Mouse (Mus musculus): ENCODE measurements at regions not wholly inside any gene's neighbourhood (a gene's known extent, or its start where the extent isn't known, plus 50 kb on each side); places are given as distances from the start of the nearest gene placed in this dataset.
A peak's percentile ranks its signal among the peaks of the same experiment; 100 is the strongest.

- Histone ChIP-seq H3K36me3 (ENCODE audit: insufficient read depth, low read length) (no peaks in the 10 kb centered on the region), H3K4me3 (replicated peaks; ENCODE audit: low read length) (no peak overlapping the region), H3K27me3 (ENCODE audit: insufficient read depth, low read length) (no peaks in the 10 kb centered on the region), H3K4me1 (replicated peaks; ENCODE audit: low read depth, low read length) (peaks cover 5% of the 10 kb centered on the region; the same call in 1 of the 2 replicates), H3K9me3 (ENCODE audit: low read length) (no peaks in the 10 kb centered on the region)
- no peak for TF ChIP-seq POU5F1 (IDR thresholded peaks at IDR 0.05; ENCODE audit: borderline replicate concordance, low read length)
- TF ChIP-seq NANOG (IDR thresholded peaks at IDR 0.05; ENCODE audit: borderline replicate concordance, low read length) = no peak
- TF ChIP-seq CTCF (conservative IDR thresholded peaks at IDR 0.05; ENCODE audit: low read length) = no peak
Observed at GRCm38 (mm10) chr9:77845664-77846290, 71.4 kb upstream of the Elovl5 start.

- H3K9me3 ChIP-seq (ENCODE audit: low read length) = no peaks in the 10 kb centered on the region
- peaks cover 5% of the 10 kb centered on the region; the same call in 1 of the 2 replicates for H3K4me1 ChIP-seq (replicated peaks; ENCODE audit: low read depth, low read length)
- no peaks in the 10 kb centered on the region for H3K36me3 ChIP-seq (ENCODE audit: insufficient read depth, low read length)
- no peaks in the 10 kb centered on the region for H3K27me3 ChIP-seq (ENCODE audit: insufficient read depth, low read length)
- no peak for TF ChIP-seq CTCF (conservative IDR thresholded peaks at IDR 0.05; ENCODE audit: low read length)
- TF ChIP-seq POU5F1 (IDR thresholded peaks at IDR 0.05; ENCODE audit: borderline replicate concordance, low read length) = no peak
- no peak for TF ChIP-seq NANOG (IDR thresholded peaks at IDR 0.05; ENCODE audit: borderline replicate concordance, low read length)
- no peak overlapping the region for H3K4me3 ChIP-seq (replicated peaks; ENCODE audit: low read length)
Observed at GRCm38 (mm10) chr9:77848580-77848979, 68.6 kb upstream of the Elovl5 start.

DNA sequence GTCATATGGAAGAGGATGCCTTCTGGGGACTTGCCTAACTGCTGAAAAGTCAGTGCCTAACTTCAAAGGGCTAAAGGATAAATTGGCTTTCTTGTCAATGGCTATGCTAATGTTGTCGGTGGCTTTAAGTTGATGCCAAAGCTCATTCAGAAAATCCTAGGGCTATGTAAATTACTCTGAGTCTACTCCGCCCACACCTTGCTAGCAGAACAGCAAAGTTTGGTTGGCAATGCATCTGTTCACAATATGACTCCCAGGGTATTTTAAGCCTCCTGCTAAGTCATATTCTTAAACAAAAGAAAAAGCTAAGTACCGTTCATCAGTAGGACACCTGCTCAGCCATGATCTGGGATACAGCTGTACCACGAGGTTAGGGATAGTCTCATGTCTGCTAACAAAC lies 67.8 kb upstream of the Elovl5 start:
- no peaks in the 10 kb centered on the region for H3K9me3 ChIP-seq (ENCODE audit: low read length)
- TF ChIP-seq POU5F1 (IDR thresholded peaks at IDR 0.05; ENCODE audit: borderline replicate concordance, low read length) (no peak), NANOG (IDR thresholded peaks at IDR 0.05; ENCODE audit: borderline replicate concordance, low read length) (no peak), CTCF (conservative IDR thresholded peaks at IDR 0.05; ENCODE audit: low read length) (no peak)

GRCm38 (mm10) chr9:77851336-77851735 lies 65.8 kb upstream of the Elovl5 start:
- H3K4me3 ChIP-seq (replicated peaks; ENCODE audit: low read length) = no peak overlapping the region
- TF ChIP-seq POU5F1 (IDR thresholded peaks at IDR 0.05; ENCODE audit: borderline replicate concordance, low read length) = no peak
- no peak for TF ChIP-seq NANOG (IDR thresholded peaks at IDR 0.05; ENCODE audit: borderline replicate concordance, low read length)
- TF ChIP-seq CTCF (conservative IDR thresholded peaks at IDR 0.05; ENCODE audit: low read length) = no peak
- no peaks in the 10 kb centered on the region for H3K9me3 ChIP-seq (ENCODE audit: low read length)

More for the DNA sequence above, 67.8 kb upstream of the Elovl5 start:
- Histone ChIP-seq H3K27me3 (ENCODE audit: insufficient read depth, low read length) (no peaks in the 10 kb centered on the region; the same call in 1 of the 2 replicates), H3K36me3 (ENCODE audit: insufficient read depth, low read length) (no peaks in the 10 kb centered on the region), H3K4me3 (replicated peaks; ENCODE audit: low read length) (no peak overlapping the region), H3K4me1 (replicated peaks; ENCODE audit: low read depth, low read length) (peaks cover 5% of the 10 kb centered on the region; the same call in 1 of the 2 replicates)

DNA sequence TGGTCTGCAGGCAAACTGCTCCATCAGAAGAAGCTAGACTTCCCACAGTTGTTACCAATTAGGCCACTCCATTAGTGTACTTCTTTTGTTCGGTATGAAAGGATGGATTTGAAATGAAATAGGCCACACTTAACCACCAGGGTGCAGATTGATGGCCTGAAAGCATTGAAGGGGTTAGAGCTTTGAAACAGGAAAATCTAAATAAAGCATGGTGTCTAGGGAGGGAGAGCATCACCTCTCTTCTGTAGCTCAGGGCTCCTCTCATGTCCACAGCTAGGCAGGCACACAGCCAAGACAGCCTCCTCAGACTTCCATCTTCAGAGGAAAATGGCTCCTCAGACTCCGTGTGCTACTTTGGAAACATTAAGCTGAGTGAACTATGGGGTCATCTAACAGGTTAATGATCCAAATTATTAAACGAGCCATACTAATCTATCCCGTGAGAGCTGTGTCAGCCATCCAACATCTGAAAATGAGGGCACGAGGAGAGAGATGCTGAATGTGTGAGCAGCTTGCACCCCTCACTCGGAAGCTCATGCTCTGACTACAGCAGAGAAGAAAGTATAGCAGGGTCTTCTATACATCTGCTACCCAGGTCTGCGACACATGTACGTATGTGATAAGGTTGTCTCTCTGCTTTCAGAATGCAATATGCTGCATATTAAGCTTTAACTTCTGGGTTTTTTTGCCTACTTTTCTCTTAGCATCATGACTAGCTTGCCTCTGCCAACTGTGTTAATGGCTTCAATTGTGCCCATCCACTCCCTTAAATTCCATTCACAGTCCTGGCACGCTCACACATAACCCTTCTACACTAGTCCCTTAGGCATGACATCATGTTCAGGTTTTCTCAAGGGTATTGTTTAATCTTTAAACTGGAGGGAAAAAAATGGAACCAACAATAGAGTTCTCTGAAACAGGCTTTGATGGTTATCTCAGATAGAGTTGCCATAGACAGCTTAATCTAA lies 59.8 kb upstream of the Elovl5 start:
- Histone ChIP-seq H3K9me3 (ENCODE audit: low read length) (no peaks in the 10 kb centered on the region), H3K27me3 (ENCODE audit: insufficient read depth, low read length) (no peaks in the 10 kb centered on the region; the same call in 1 of the 2 replicates), H3K4me3 (replicated peaks; ENCODE audit: low read length) (no peak overlapping the region), H3K4me1 (replicated peaks; ENCODE audit: low read depth, low read length) (no peaks in the 10 kb centered on the region), H3K36me3 (ENCODE audit: insufficient read depth, low read length) (no peaks in the 10 kb centered on the region)
- peak; percentile 43; the same call in 1 of the 2 replicates for TF ChIP-seq NANOG (IDR thresholded peaks at IDR 0.05; ENCODE audit: borderline replicate concordance, low read length)
- TF ChIP-seq POU5F1 (IDR thresholded peaks at IDR 0.05; ENCODE audit: borderline replicate concordance, low read length) = no peak
- no peak for TF ChIP-seq CTCF (conservative IDR thresholded peaks at IDR 0.05; ENCODE audit: low read length)

More at GRCm38 (mm10) chr9:77851336-77851735, 65.8 kb upstream of the Elovl5 start:
- Histone ChIP-seq H3K36me3 (ENCODE audit: insufficient read depth, low read length) (no peaks in the 10 kb centered on the region), H3K27me3 (ENCODE audit: insufficient read depth, low read length) (no peaks in the 10 kb centered on the region; the same call in 1 of the 2 replicates), H3K4me1 (replicated peaks; ENCODE audit: low read depth, low read length) (peaks cover 5% of the 10 kb centered on the region; the same call in 1 of the 2 replicates)

DNA sequence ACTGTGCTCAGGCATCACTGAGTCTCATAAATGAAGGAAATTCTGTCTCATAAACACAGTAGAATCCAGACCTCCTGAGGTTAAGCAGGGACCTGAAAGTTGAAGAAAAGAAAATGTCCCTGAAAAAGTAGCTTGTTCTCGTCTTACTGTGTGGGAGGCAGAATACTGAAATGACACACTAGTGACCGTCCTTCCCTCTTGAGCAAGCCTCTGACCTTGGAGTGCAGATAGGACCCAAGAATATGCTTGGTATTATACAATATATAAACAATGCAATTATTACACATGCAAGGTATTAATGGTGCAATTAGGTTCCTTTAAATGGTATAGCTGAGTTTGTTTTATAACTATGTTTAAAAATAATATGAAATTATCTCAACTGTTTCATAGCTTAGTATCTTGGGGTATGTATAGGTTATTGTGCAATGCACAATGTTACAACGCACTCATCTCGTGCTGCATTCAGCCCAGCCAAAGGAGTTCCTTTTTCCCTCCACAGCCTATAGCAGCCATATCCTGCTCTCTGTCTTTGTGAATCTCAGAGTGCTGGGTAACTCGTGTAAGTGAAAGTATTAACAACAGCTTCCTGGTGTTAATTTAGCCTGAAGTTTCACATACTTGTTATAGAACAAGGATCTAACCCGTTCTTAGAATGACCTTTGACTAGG lies 58.9 kb upstream of the Elovl5 start:
- TF ChIP-seq NANOG (IDR thresholded peaks at IDR 0.05; ENCODE audit: borderline replicate concordance, low read length) (no peak), CTCF (conservative IDR thresholded peaks at IDR 0.05; ENCODE audit: low read length) (no peak), POU5F1 (IDR thresholded peaks at IDR 0.05; ENCODE audit: borderline replicate concordance, low read length) (no peak)
- Histone ChIP-seq H3K27me3 (ENCODE audit: insufficient read depth, low read length) (no peaks in the 10 kb centered on the region; the same call in 1 of the 2 replicates), H3K4me1 (replicated peaks; ENCODE audit: low read depth, low read length) (no peaks in the 10 kb centered on the region), H3K9me3 (ENCODE audit: low read length) (no peaks in the 10 kb centered on the region), H3K4me3 (replicated peaks; ENCODE audit: low read length) (no peak overlapping the region), H3K36me3 (ENCODE audit: insufficient read depth, low read length) (no peaks in the 10 kb centered on the region)

All from E14TG2a.4 (cell line).